Mouse (Mus musculus) forebrain, embryonic 10.5 days (tissue): ENCODE measurements at regions not wholly inside any gene's neighbourhood (a gene's known extent, or its start where the extent isn't known, plus 50 kb on each side); places are given as distances from the start of the nearest gene placed in this dataset.

ENCODE experiments used
- DNase-seq: peaks from one replicate; pipeline ENCODE4 v3.0.0-alpha.2; 2017; ENCODE audit warnings: low spot score; ENCODE audit errors: extremely low spot score
- H3K27ac ChIP-seq: fragments of 300-500 bp; sonication (generic); 2 replicates; pipeline ENCODE4 v1.5.1; 2016; ENCODE audit warnings: mild to moderate bottlenecking
- H3K27me3 ChIP-seq: fragments of 300-500 bp; sonication (generic); 2 replicates; pipeline ENCODE4 v1.6.1; 2016; ENCODE audit warnings: mild to moderate bottlenecking; ENCODE audit not compliant: poor library complexity, severe bottlenecking
- H3K36me3 ChIP-seq: fragments of 300-500 bp; sonication (generic); replicated peaks from 2 replicates; pipeline ENCODE4 v1.6.1; 2016; ENCODE audit warnings: mild to moderate bottlenecking, moderate library complexity
- H3K4me1 ChIP-seq: fragments of 300-500 bp; sonication (generic); 2 replicates; pipeline ENCODE4 v1.6.1; 2016
- H3K4me3 ChIP-seq: fragments of 300-500 bp; sonication (generic); 2 replicates; pipeline ENCODE4 v1.5.1; 2016; ENCODE audit warnings: mild to moderate bottlenecking, moderate library complexity
- H3K9me3 ChIP-seq: fragments of 300-500 bp; sonication (generic); 2 replicates; pipeline ENCODE4 v1.6.1; 2016; ENCODE audit warnings: mild to moderate bottlenecking, moderate library complexity
- WGBS: fragments of 180-500 bp; shearing (Covaris S2); methylation state at CpG from one replicate; pipeline ENCODE4 v1.1.7; 2016; 5-methylcytosine and 5-hydroxymethylcytosine counted together

- H3K4me3 ChIP-seq = no peak overlapping the region
- H3K4me1 ChIP-seq = no peaks in the 10 kb centered on the region
- H3K9me3 ChIP-seq = no peaks in the 10 kb centered on the region
- DNase-seq = no peak
- 89% methylated on average over 5 of the region's 5 CpGs for WGBS
- H3K27me3 ChIP-seq = peaks cover 79% of the 10 kb centered on the region
- no peak overlapping the region for H3K27ac ChIP-seq
- H3K36me3 ChIP-seq = no peaks in the 10 kb centered on the region
Observed at GRCm38 (mm10) chrX:142516406-142517131, 126.2 kb upstream of the Acsl4 start.

DNA sequence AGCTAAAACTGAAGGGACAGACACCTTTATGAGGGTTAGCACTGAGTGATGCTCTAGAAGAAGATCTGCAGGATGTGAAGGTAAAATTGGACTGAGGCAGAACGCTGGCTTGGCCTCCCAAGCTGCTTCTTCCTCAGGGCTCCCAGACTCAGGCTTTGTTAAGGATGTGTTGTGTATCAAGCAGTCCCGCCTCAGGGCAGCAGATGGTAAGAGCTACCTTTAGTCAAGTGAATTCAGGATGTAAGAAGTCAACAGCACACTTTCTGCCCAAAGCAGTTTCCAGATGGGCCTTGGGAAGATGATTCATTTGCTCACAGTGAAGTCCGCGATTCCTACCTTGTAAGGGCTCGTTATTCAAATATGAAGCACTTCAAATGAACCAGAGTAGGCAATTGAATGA, 126.9 kb upstream of the Acsl4 start:
- 87% methylated on average over 5 of the region's 5 CpGs for WGBS
- no peak overlapping the region for H3K4me3 ChIP-seq
- no peak overlapping the region for H3K27ac ChIP-seq
- no peaks in the 10 kb centered on the region for H3K9me3 ChIP-seq
- DNase-seq = no peak
- H3K4me1 ChIP-seq = no peaks in the 10 kb centered on the region
- peaks cover 73% of the 10 kb centered on the region for H3K27me3 ChIP-seq
- H3K36me3 ChIP-seq = no peaks in the 10 kb centered on the region

DNA sequence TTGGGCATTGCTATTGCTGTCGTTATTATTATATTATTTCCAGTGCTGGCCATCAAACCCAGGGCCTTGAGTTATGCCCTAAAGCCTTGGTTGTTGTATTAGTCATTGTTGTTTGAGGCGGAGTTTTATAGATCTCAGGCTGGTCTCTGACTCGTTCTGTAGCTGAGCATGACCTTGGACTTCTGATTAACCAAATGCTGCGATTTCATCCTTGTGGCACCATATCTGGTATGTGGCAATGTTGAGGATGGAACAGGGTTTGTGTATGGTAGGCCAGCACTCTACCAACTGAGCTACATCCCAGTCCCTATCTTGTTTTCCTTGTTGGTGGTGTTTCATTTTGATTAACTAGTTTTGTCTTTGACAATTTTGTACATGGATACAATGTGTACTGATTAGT, 130.7 kb upstream of the Acsl4 start:
- peaks cover 40% of the 10 kb centered on the region for H3K27me3 ChIP-seq
- H3K4me3 ChIP-seq = no peak overlapping the region
- no peak overlapping the region for H3K27ac ChIP-seq
- H3K9me3 ChIP-seq = no peaks in the 10 kb centered on the region
- DNase-seq = no peak
- no peaks in the 10 kb centered on the region for H3K4me1 ChIP-seq
- no peaks in the 10 kb centered on the region for H3K36me3 ChIP-seq
- 83% methylated on average over 4 of the region's 4 CpGs for WGBS

DNA sequence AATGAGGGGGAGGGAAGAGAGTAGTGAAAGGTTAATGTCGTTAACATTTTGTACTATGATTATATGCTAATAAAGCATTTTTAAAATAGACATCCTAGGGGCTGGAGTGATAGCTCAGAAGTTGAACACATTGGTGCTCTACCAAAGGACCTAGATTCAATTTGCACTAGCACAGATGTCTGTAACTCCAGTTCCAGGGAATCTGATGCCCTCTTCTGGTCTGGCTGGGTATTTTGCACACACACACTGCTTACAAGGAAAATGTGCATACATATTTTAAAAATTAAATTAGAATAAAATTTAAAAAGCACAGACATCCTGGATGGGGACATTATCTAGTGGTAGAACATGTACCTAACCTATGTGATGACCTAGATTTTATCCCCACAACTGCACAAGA, 136.6 kb upstream of the Acsl4 start:
- 35% methylated on average over 1 of the region's 1 CpGs for WGBS
- no peaks in the 10 kb centered on the region for H3K36me3 ChIP-seq
- peaks cover 24% of the 10 kb centered on the region for H3K27me3 ChIP-seq
- H3K27ac ChIP-seq = no peak overlapping the region
- no peaks in the 10 kb centered on the region for H3K9me3 ChIP-seq
- no peak overlapping the region for H3K4me3 ChIP-seq
- H3K4me1 ChIP-seq = no peaks in the 10 kb centered on the region
- DNase-seq = no peak

- DNase-seq = no peak
- H3K27me3 ChIP-seq = peaks cover 38% of the 10 kb centered on the region
- WGBS = 54% methylated on average over 7 of the region's 7 CpGs
Observed at GRCm38 (mm10) chrX:142529892-142530291, 139.6 kb upstream of the Acsl4 start.

GRCm38 (mm10) chrX:142534780-142535179, 144.4 kb upstream of the Acsl4 start:
- 37% methylated on average over 8 of the region's 8 CpGs for WGBS
- H3K27me3 ChIP-seq = peaks cover 47% of the 10 kb centered on the region
- DNase-seq = no peak
- H3K4me1 ChIP-seq = no peaks in the 10 kb centered on the region
- no peaks in the 10 kb centered on the region for H3K9me3 ChIP-seq
- H3K36me3 ChIP-seq = no peaks in the 10 kb centered on the region
- H3K4me3 ChIP-seq = no peak overlapping the region
- no peak overlapping the region for H3K27ac ChIP-seq

More at GRCm38 (mm10) chrX:142529892-142530291, 139.6 kb upstream of the Acsl4 start:
- no peak overlapping the region for H3K27ac ChIP-seq
- no peaks in the 10 kb centered on the region for H3K9me3 ChIP-seq
- H3K36me3 ChIP-seq = no peaks in the 10 kb centered on the region
- H3K4me3 ChIP-seq = no peak overlapping the region
- H3K4me1 ChIP-seq = no peaks in the 10 kb centered on the region

- no peaks in the 10 kb centered on the region for H3K4me1 ChIP-seq
- peaks cover 50% of the 10 kb centered on the region for H3K27me3 ChIP-seq
- no peaks in the 10 kb centered on the region for H3K9me3 ChIP-seq
- DNase-seq = no peak
- H3K4me3 ChIP-seq = no peak overlapping the region
- no peaks in the 10 kb centered on the region for H3K36me3 ChIP-seq
- H3K27ac ChIP-seq = no peak overlapping the region
- 94% methylated on average over 1 of the region's 1 CpGs for WGBS
Observed at GRCm38 (mm10) chrX:142535540-142535939, 145.2 kb upstream of the Acsl4 start.

DNA sequence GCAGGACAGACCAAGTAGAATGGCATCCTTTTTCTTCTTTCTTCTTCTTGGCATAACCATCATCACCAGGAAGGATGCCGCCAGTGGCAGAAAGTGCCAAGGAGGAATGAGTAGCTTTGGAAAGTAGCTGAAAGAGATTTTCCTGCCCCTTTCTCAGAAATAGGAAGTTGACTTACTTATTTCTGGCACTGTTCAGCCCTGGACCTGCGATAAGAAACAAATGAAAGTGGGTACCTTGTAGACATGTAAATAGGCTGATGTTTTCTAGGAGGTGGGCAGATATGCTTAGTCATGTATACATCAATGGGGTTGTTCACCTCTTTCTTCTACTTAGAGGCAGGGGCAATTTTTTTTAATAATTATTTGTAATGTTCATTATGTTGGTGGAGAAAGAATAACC, 145.3 kb upstream of the Tmem164 start:
- Histone ChIP-seq H3K4me3 (no peak overlapping the region), H3K9me3 (no peaks in the 10 kb centered on the region), H3K27ac (no peak overlapping the region), H3K27me3 (peaks cover 50% of the 10 kb centered on the region), H3K36me3 (no peaks in the 10 kb centered on the region), H3K4me1 (no peaks in the 10 kb centered on the region)
- 95% methylated on average over 2 of the region's 2 CpGs for WGBS
- no peak for DNase-seq

GRCm38 (mm10) chrX:142537259-142537963, 143.8 kb upstream of the Tmem164 start:
- no peak overlapping the region for H3K27ac ChIP-seq
- H3K9me3 ChIP-seq = no peaks in the 10 kb centered on the region
- H3K4me3 ChIP-seq = no peak overlapping the region
- H3K36me3 ChIP-seq = no peaks in the 10 kb centered on the region
- H3K27me3 ChIP-seq = peaks cover 64% of the 10 kb centered on the region
- DNase-seq = no peak
- no peaks in the 10 kb centered on the region for H3K4me1 ChIP-seq
- WGBS = 85% methylated on average over 5 of the region's 5 CpGs

DNA sequence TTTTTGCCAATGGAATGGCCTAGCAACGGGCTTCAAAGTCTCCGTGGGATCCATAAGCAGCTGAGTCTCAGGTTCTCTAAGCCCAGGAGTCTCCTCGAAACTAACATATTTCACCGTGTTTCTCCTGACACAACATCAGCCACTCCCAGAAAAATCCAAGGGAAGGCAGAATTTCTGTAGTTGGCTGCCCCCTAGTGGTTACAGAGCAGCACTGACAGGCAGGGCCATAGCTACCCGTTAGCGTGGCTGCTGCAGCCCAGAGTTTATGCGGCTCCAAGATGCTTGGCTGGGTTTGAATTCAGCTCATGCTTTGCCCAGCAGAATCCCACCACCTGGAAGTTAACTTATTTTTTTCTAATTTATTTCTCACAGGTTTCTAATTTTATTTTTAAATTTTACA, 140.9 kb upstream of the Tmem164 start:
- Histone ChIP-seq H3K9me3 (no peaks in the 10 kb centered on the region), H3K27me3 (peaks cover 74% of the 10 kb centered on the region), H3K4me3 (no peak overlapping the region), H3K27ac (no peak overlapping the region), H3K4me1 (no peaks in the 10 kb centered on the region), H3K36me3 (no peaks in the 10 kb centered on the region)
- DNase-seq = peak; percentile 65
- WGBS = 18% methylated on average over 7 of the region's 7 CpGs

DNA sequence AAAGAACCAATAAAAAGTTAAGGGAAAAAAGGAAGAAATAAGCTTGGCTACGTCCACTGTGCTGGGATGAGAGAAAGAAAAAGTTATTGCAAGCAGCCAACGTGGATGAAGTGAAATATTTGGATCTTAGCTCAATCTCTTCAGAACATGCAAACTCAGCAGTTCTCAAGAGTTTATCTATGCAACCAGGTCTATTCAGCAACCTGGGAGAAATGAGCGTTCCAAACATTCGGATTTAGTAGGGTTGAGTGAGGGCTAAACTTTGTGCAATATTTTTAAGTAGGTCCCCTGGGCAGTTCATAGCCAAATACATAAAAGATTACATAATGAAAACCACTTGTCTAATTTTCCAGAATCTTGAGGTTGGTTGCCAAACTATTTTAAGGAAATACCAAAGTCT, 129.0 kb upstream of the Tmem164 start:
- Histone ChIP-seq H3K4me3 (no peak overlapping the region), H3K27me3 (peaks cover 87% of the 10 kb centered on the region), H3K36me3 (no peaks in the 10 kb centered on the region), H3K27ac (no peak overlapping the region), H3K9me3 (no peaks in the 10 kb centered on the region), H3K4me1 (no peaks in the 10 kb centered on the region)
- no peak for DNase-seq
- WGBS = 90% methylated on average over 4 of the region's 4 CpGs

GRCm38 (mm10) chrX:142554161-142554560, 127.0 kb upstream of the Tmem164 start:
- no peak for DNase-seq
- Histone ChIP-seq H3K4me1 (no peaks in the 10 kb centered on the region), H3K27ac (no peak overlapping the region), H3K4me3 (no peak overlapping the region), H3K9me3 (no peaks in the 10 kb centered on the region), H3K36me3 (no peaks in the 10 kb centered on the region), H3K27me3 (peaks cover 84% of the 10 kb centered on the region)
- WGBS = 33% methylated on average over 5 of the region's 5 CpGs

GRCm38 (mm10) chrX:142557496-142557895, 123.7 kb upstream of the Tmem164 start:
- no peak overlapping the region for H3K27ac ChIP-seq
- peaks cover 86% of the 10 kb centered on the region for H3K27me3 ChIP-seq
- no peaks in the 10 kb centered on the region for H3K4me1 ChIP-seq
- no peaks in the 10 kb centered on the region for H3K36me3 ChIP-seq
- no peak for DNase-seq
- no peak overlapping the region for H3K4me3 ChIP-seq
- no peaks in the 10 kb centered on the region for H3K9me3 ChIP-seq
- 94% methylated on average over 5 of the region's 5 CpGs for WGBS
